8 mouse cellular contexts compared by ENCODE assay signal in the genomic region with DNA sequence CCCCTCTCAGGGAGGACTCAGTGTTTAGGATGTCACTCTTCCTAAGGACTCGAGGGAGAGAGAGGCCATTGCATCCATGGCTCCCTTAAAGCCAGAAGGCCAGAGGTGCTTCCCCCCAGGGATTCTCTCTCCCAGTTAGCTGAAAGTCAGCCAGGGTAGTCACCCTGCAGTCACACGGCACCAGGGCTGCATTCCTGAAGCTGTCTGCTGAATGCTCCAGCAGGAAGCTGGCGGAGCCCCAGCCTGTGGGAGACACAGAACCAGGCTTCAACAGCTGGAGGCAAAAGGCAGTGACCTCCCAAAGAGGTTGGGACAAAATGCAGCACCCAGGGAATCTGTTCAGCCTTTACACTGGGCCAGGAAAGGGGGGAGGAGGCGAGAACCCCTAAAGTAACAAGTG. TPM values are rescaled to one million over a fixed set of nuclear protein-coding genes. Genes with fewer than 3 reads are reported as not detected.
A peak's percentile ranks its signal among the peaks of the same experiment; 100 is the strongest.
DNase-seq lines count a peak whose midpoint lies in the region; ATAC-seq and TF ChIP-seq lines count a peak whose summit lies in the region.

No protein-coding gene starts in this region.

- DNase-seq in liver, adult 2 months (ENCODE audit: extremely low read depth, low read depth, low spot score), result peak; percentile 22
- DNase-seq in liver, embryonic 11.5 days (ENCODE audit: low spot score), result no peak
- peak; percentile 23 for DNase-seq in gastrocnemius, adult 18-20 months (ENCODE audit: low spot score)
- no peak for DNase-seq in hindbrain, postnatal 0 days (ENCODE audit: low spot score)
- DNase-seq in thymus, adult 2 months, result no peak
- no peak for DNase-seq in retina, postnatal 1 day
- no peak for DNase-seq in layer of hippocampus, adult 2 months (ENCODE audit: low spot score in 2 of 2)

- no peak for TF ChIP-seq CTCF in liver, adult 2 months (IDR thresholded peaks at IDR 0.05; ENCODE audit: low read depth, low read length)
- TF ChIP-seq CTCF in hindbrain, postnatal 0 days (IDR thresholded peaks at IDR 0.05; ENCODE audit: low read depth), result no peak
- TF ChIP-seq CTCF in thymus, adult 2 months (IDR thresholded peaks at IDR 0.05; ENCODE audit: borderline replicate concordance, control insufficient read depth, extremely low read depth, insufficient read depth, low read length, poor library complexity), result no peak
- TF ChIP-seq CTCF in layer of hippocampus, adult 2 months (conservative IDR thresholded peaks at IDR 0.05), result no peak

- no peak overlapping the region for H3K4me3 ChIP-seq in liver, adult 2 months (ENCODE audit: insufficient read depth, low read depth, low read length)
- no peak overlapping the region for H3K4me3 ChIP-seq in liver, embryonic 11.5 days (ENCODE audit: low read depth, low read length)
- H3K4me3 ChIP-seq in hindbrain, postnatal 0 days (ENCODE audit: low read length), result no peak overlapping the region
- no peak overlapping the region for H3K4me3 ChIP-seq in midbrain, embryonic 15.5 days
- H3K4me3 ChIP-seq in thymus, adult 2 months (ENCODE audit: control insufficient read depth, insufficient read depth, low read length), result no peak overlapping the region
- H3K4me3 ChIP-seq in layer of hippocampus, adult 2 months, result no peak overlapping the region

- no peaks in the 10 kb centered on the region for H3K79me2 ChIP-seq in liver, adult 2 months (ENCODE audit: control insufficient read depth, insufficient read depth, low read length)

- TF ChIP-seq POLR2A in liver, adult 2 months (IDR thresholded peaks at IDR 0.05; ENCODE audit: extremely low read depth, insufficient read depth, low read length), result no peak
- TF ChIP-seq POLR2A in thymus, adult 2 months (IDR thresholded peaks at IDR 0.05; ENCODE audit: control insufficient read depth, extremely low read depth, insufficient read depth, low read length, poor library complexity), result no peak

- peaks cover 3% of the 10 kb centered on the region for H3K4me1 ChIP-seq in liver, adult 2 months (ENCODE audit: control insufficient read depth, insufficient read depth, low read length)
- H3K4me1 ChIP-seq in liver, embryonic 11.5 days (replicated peaks; ENCODE audit: control insufficient read depth, insufficient read depth, low read length), result peaks cover 10% of the 10 kb centered on the region; the same call in 1 of the 2 replicates
- H3K4me1 ChIP-seq in hindbrain, postnatal 0 days (ENCODE audit: insufficient read depth, low read length), result 0 out of 2 replicates have a peak, but pooled peaks cover 4% of the 10 kb centered on the region
- H3K4me1 ChIP-seq in midbrain, embryonic 15.5 days, result peaks cover 11% of the 10 kb centered on the region; the same call in 1 of the 2 replicates
- no peaks in the 10 kb centered on the region for H3K4me1 ChIP-seq in thymus, adult 2 months (replicated peaks; ENCODE audit: control insufficient read depth, insufficient read depth, low read length)

- no peak overlapping the region for H3K27ac ChIP-seq in liver, adult 2 months (replicated peaks; ENCODE audit: insufficient read depth, low read depth, low read length)
- no peak overlapping the region for H3K27ac ChIP-seq in liver, embryonic 11.5 days (ENCODE audit: low read depth, low read length)
- peak overlapping the region; percentile 62; the same call in 1 of the 2 replicates for H3K27ac ChIP-seq in hindbrain, postnatal 0 days
- H3K27ac ChIP-seq in midbrain, embryonic 15.5 days, result peak overlapping the region; percentile 46
- H3K27ac ChIP-seq in thymus, adult 2 months (ENCODE audit: control insufficient read depth, insufficient read depth, low read length), result no peak overlapping the region
- H3K27ac ChIP-seq in layer of hippocampus, adult 2 months, result no peak overlapping the region

- H3K9ac ChIP-seq in liver, adult 2 months (ENCODE audit: low read depth, low read length), result no peak overlapping the region
- no peak overlapping the region for H3K9ac ChIP-seq in liver, embryonic 11.5 days (ENCODE audit: low read depth, low read length)
- no peak overlapping the region for H3K9ac ChIP-seq in hindbrain, postnatal 0 days (replicated peaks; ENCODE audit: low read length)
- no peak overlapping the region for H3K9ac ChIP-seq in midbrain, embryonic 15.5 days

- WGBS in liver, adult 2 months, result 79% methylated on average over 4 of the region's 4 CpGs
- 55% methylated on average over 4 of the region's 4 CpGs for WGBS in liver, embryonic 11.5 days
- WGBS in hindbrain, postnatal 0 days, result 33% methylated on average over 4 of the region's 4 CpGs
- WGBS in midbrain, embryonic 15.5 days, result 42% methylated on average over 4 of the region's 4 CpGs
- 88% methylated on average over 4 of the region's 4 CpGs for WGBS in thymus, adult 2 months

- no peak for ATAC-seq in liver, embryonic 11.5 days (replicated peaks; ENCODE audit: low FRiP score)
- ATAC-seq in hindbrain, postnatal 0 days, result peak; percentile 33; the same call in 1 of the 2 replicates
- peak; percentile 55 for ATAC-seq in midbrain, embryonic 15.5 days (replicated peaks)

- no peak overlapping the region for H3K4me2 ChIP-seq in liver, embryonic 11.5 days
- no peak overlapping the region for H3K4me2 ChIP-seq in hindbrain, postnatal 0 days (ENCODE audit: low read depth, low read length)
- H3K4me2 ChIP-seq in midbrain, embryonic 15.5 days, result no peak overlapping the region

- no peaks in the 10 kb centered on the region for H3K36me3 ChIP-seq in liver, adult 2 months (ENCODE audit: control insufficient read depth, insufficient read depth, low read length)
- H3K36me3 ChIP-seq in liver, embryonic 11.5 days (ENCODE audit: control insufficient read depth, insufficient read depth, low read length), result no peaks in the 10 kb centered on the region
- no peaks in the 10 kb centered on the region for H3K36me3 ChIP-seq in hindbrain, postnatal 0 days (ENCODE audit: insufficient read depth, low read length)
- no peaks in the 10 kb centered on the region for H3K36me3 ChIP-seq in midbrain, embryonic 15.5 days (replicated peaks)
- no peaks in the 10 kb centered on the region for H3K36me3 ChIP-seq in thymus, adult 2 months (ENCODE audit: control insufficient read depth, insufficient read depth, low read length)

- H3K27me3 ChIP-seq in liver, adult 2 months (ENCODE audit: control insufficient read depth, insufficient read depth, low read length), result no peaks in the 10 kb centered on the region
- no peaks in the 10 kb centered on the region for H3K27me3 ChIP-seq in liver, embryonic 11.5 days (replicated peaks; ENCODE audit: control insufficient read depth, insufficient read depth, low read length)
- no peaks in the 10 kb centered on the region for H3K27me3 ChIP-seq in hindbrain, postnatal 0 days (ENCODE audit: insufficient read depth, low read length)
- H3K27me3 ChIP-seq in midbrain, embryonic 15.5 days (replicated peaks), result no peaks in the 10 kb centered on the region
- no peaks in the 10 kb centered on the region for H3K27me3 ChIP-seq in thymus, adult 2 months (ENCODE audit: control insufficient read depth, insufficient read depth, low read length)

- no peaks in the 10 kb centered on the region for H3K9me3 ChIP-seq in liver, embryonic 11.5 days (ENCODE audit: control insufficient read depth, low read length)
- no peaks in the 10 kb centered on the region for H3K9me3 ChIP-seq in hindbrain, postnatal 0 days (ENCODE audit: low read length)
- H3K9me3 ChIP-seq in midbrain, embryonic 15.5 days, result no peaks in the 10 kb centered on the region

RNA-seq across cellular contexts. Expression of gene Cacnb4, which starts 53.2 kb away (rescaled TPM):
- 0.13 TPM in 1 of 2 replicates, not detected in the other for total RNA-seq in liver, adult 2 months (2014; rRNA removed)
- polyA plus RNA-seq in liver, adult 2 months (2012; rRNA removed), result 0.01 TPM in 1 of 2 replicates, not detected in the other
- polyA plus RNA-seq in liver, embryonic 11.5 days (2014; fragmentation: Nextera tagmentation; extraction: Ambion mirVana), result 0.48 and 0.69 TPM in 2 replicates
- under 1 TPM; 0.21 to 0.55 TPM for total RNA-seq in gastrocnemius, adult 18-20 months (2021)
- total RNA-seq in hindbrain, postnatal 0 days (2014; rRNA removed), result 8.6 and 9.7 TPM in 2 replicates
- 12.8 and 14.7 TPM in 2 replicates for polyA plus RNA-seq in hindbrain, postnatal 0 days (2015; fragmentation: Nextera tagmentation; extraction: Ambion mirVana)
- 12.1 and 13.7 TPM in 2 replicates for polyA plus RNA-seq in midbrain, embryonic 15.5 days (2015; fragmentation: Nextera tagmentation; extraction: Ambion mirVana)
- polyA plus RNA-seq in thymus, adult 2 months (2012; rRNA removed), result 0.04 and 0.06 TPM in 2 replicates
- total RNA-seq in layer of hippocampus, adult 2 months (2021), result 10 to 100 TPM; 69.7 to 81.2 TPM

Comparison
In these comparisons a context has a peak if more than half of its experiments do, and no peak if none do; other contexts are left out.
1. DNase-seq: peak in liver, adult 2 months (single experiment) and gastrocnemius, adult 18-20 months (single experiment); none in liver, embryonic 11.5 days (single experiment), hindbrain, postnatal 0 days (single experiment), thymus, adult 2 months (single experiment), retina, postnatal 1 day (single experiment) and layer of hippocampus, adult 2 months (0 of 2).
2. H3K27ac ChIP-seq: peak in hindbrain, postnatal 0 days (single experiment) and midbrain, embryonic 15.5 days (single experiment); none in liver, adult 2 months (single experiment), liver, embryonic 11.5 days (single experiment), thymus, adult 2 months (single experiment) and layer of hippocampus, adult 2 months (single experiment).